Mouse (Mus musculus) midbrain, postnatal 0 days (tissue): ENCODE results near the gene Cdc5l. TPM values are rescaled to one million over a fixed set of nuclear protein-coding genes. Genes with fewer than 3 reads are reported as not detected.
A peak's percentile ranks its signal among the peaks of the same experiment; 100 is the strongest.

Experiments
- ATAC-seq: fragments of 200-750 bp; cut with Nextera tagmentation; 2 replicates; pipeline ENCODE4 v1.8.0; 2017; ENCODE audit warnings: moderate number of reproducible peaks, mild to moderate bottlenecking, moderate TSS enrichment, moderate library complexity; ENCODE audit not compliant: low FRiP score
- DNase-seq: peaks from one replicate; pipeline ENCODE4 v3.0.0-alpha.2; 2015; ENCODE audit warnings: low spot score
- H3K27ac ChIP-seq: fragments of 300-500 bp; sonication (generic); 2 replicates; pipeline ENCODE4 v1.5.1; 2014; ENCODE audit warnings: low read depth, mild to moderate bottlenecking, low read length, mixed read lengths
- H3K27me3 ChIP-seq: fragments of 300-500 bp; sonication (generic); 2 replicates; pipeline ENCODE4 v1.6.1; 2014; ENCODE audit warnings: low read length, control low read depth, mixed read lengths; ENCODE audit not compliant: insufficient read depth
- H3K36me3 ChIP-seq: fragments of 300-500 bp; sonication (generic); 2 replicates; pipeline ENCODE4 v1.6.1; 2014; ENCODE audit warnings: low read length, control low read depth, mixed read lengths; ENCODE audit not compliant: insufficient read depth
- H3K4me1 ChIP-seq: fragments of 300-500 bp; sonication (generic); 2 replicates; pipeline ENCODE4 v1.6.1; 2014; ENCODE audit warnings: mild to moderate bottlenecking, control low read depth, antibody characterized with exemption, low read length, mixed read lengths; ENCODE audit not compliant: insufficient read depth
- H3K4me2 ChIP-seq: fragments of 300-500 bp; sonication (generic); 2 replicates; pipeline ENCODE4 v1.6.1; 2014; ENCODE audit warnings: low read depth, mild to moderate bottlenecking, low read length, mixed read lengths; ENCODE audit not compliant: poor library complexity, severe bottlenecking
- H3K4me3 ChIP-seq: fragments of 300-500 bp; sonication (generic); 2 replicates; pipeline ENCODE4 v1.5.1; 2014; ENCODE audit warnings: low read depth, mild to moderate bottlenecking, low read length, moderate library complexity
- H3K9ac ChIP-seq: fragments of 300-500 bp; sonication (generic); replicated peaks from 2 replicates; pipeline ENCODE4 v1.6.1; 2014; ENCODE audit warnings: mild to moderate bottlenecking, low read length, moderate library complexity, mixed read lengths; ENCODE audit not compliant: poor library complexity, severe bottlenecking
- H3K9me3 ChIP-seq: fragments of 300-500 bp; sonication (generic); 2 replicates; pipeline ENCODE4 v1.6.1; 2016; ENCODE audit warnings: low read length, control low read depth
- CTCF ChIP-seq: IDR thresholded peaks from 2 replicates; pipeline ENCODE4 v1.5.1; 2016; ENCODE audit warnings: antibody characterized with exemption, mild to moderate bottlenecking
- WGBS: fragments of 180-500 bp; shearing (Covaris S2); extraction: QIAGEN DNeasy Blood & Tissue Kit; methylation state at CpG from one replicate; pipeline ENCODE4 v1.1.7; 2014; 5-methylcytosine and 5-hydroxymethylcytosine counted together
- polyA plus RNA-seq: library from polyadenylated mRNA; unstranded; fragments of >200 nt; fragmentation: Nextera tagmentation; extraction: Ambion mirVana; gene quantifications from 2 replicates; pipeline ENCODE4 v1.2.1, GENCODE M21; 2015
- total RNA-seq: library from RNA; depleted of rRNA; stranded (reverse); fragments of >200 nt; gene quantifications from 2 replicates; pipeline ENCODE4 v1.2.3, GENCODE M21; 2014; rRNA removed

Cdc5l gene
- total RNA-seq (36.7 and 47.4 TPM in 2 replicates), polyA plus RNA-seq (54.3 and 57.9 TPM in 2 replicates)

- Histone ChIP-seq H3K4me3 (peak within 1 kb of the TSS; percentile 88), H3K4me1 (peaks cover 2% of the 10 kb centered on the region; the same call in 1 of the 2 replicates), H3K4me2 (peak within 1 kb of the TSS; percentile 84), H3K9ac (peak within 1 kb of the TSS; percentile 76), H3K27me3 (no peaks in the 10 kb centered on the region), H3K9me3 (no peaks in the 10 kb centered on the region), H3K36me3 (no peaks in the 10 kb centered on the region), H3K27ac (peak within 1 kb of the TSS; percentile 92)
- peak; percentile 100 for DNase-seq
- ATAC-seq = peak; percentile 98
- TF ChIP-seq CTCF = peak; percentile 52
- WGBS = under 1% methylated on average over 73 of the region's 73 CpGs
These were observed at the start of gene Cdc5l for GRCm38 (mm10) chr17:45433419-45434261. TSS of gene Cdc5l (minus strand) at chr17:45433737.

DNA sequence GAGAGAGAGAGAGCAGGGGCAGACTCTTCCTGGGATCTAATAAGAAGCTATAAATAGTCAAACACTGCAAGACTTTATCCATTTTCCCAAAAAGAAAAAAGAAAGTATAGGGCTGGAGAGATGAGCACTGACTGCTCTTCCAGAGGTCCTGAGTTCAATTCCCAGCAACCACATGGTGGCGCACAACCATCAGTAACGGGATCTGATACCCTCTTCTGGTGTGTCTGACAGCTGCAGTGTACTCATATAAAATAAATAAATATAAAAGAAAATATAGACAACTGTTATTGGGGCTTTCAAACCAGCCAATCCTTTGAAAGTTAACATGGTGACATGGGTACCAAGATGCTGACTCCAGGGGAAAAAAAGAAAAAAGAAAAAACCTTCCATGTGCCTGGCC lies 46.9 kb upstream of the Cdc5l start:
- DNase-seq (no peak), ATAC-seq (no peak)
- no peaks in the 10 kb centered on the region for H3K4me1 ChIP-seq
- no peak overlapping the region for H3K27ac ChIP-seq
- H3K9ac ChIP-seq = no peak overlapping the region
- H3K9me3 ChIP-seq = no peaks in the 10 kb centered on the region
- WGBS = 33% methylated on average over 2 of the region's 2 CpGs
- no peak overlapping the region for H3K4me2 ChIP-seq
- TF ChIP-seq CTCF = peak; percentile 37; the same call in 1 of the 2 replicates
- no peaks in the 10 kb centered on the region for H3K27me3 ChIP-seq
- H3K4me3 ChIP-seq = no peak overlapping the region
- no peaks in the 10 kb centered on the region for H3K36me3 ChIP-seq

DNA sequence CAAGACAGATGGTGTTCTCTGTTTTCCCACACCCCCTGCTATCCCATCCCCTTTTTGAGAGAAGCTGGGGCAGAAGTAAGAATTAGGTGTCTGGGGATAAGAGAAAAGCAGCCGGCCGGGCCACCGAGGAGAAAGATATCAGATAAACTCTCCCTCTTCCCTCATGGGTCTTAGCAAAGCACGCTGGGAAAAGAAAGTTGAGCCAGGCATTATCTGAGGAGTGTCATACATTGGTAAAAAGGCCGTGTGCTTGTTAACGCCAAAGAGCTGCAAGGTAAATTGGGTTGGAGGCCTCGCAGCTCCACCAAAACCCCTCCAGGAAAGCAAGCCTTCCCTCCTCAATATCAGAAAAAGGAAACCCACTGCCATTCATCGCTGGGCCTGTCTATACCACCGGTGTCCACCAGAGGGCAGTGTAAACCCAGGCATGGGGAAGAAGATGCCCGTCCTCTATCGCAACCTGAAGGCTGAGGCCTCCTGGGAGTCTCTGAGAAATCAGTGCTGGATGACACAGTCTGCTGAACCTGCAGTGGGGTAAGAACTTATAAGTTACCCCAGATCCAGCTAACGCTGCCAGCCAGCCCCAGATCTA lies 44.8 kb upstream of the Cdc5l start:
- H3K9me3 ChIP-seq = no peaks in the 10 kb centered on the region
- no peak overlapping the region for H3K4me2 ChIP-seq
- peak; percentile 99 for TF ChIP-seq CTCF
- no peak overlapping the region for H3K27ac ChIP-seq
- WGBS = 16% methylated on average over 12 of the region's 12 CpGs
- H3K36me3 ChIP-seq = no peaks in the 10 kb centered on the region
- no peak overlapping the region for H3K9ac ChIP-seq
- no peak for ATAC-seq
- H3K27me3 ChIP-seq = no peaks in the 10 kb centered on the region
- DNase-seq = peak; percentile 87
- no peak overlapping the region for H3K4me3 ChIP-seq
- no peaks in the 10 kb centered on the region for H3K4me1 ChIP-seq

GRCm38 (mm10) chr17:45474669-45475465 lies 41.3 kb upstream of the Cdc5l start, which contains the start of gene Spats1:
TSS of gene Spats1 (minus strand) at chr17:45475415.
- Histone ChIP-seq H3K27me3 (no peaks in the 10 kb centered on the region), H3K4me1 (no peaks in the 10 kb centered on the region), H3K9ac (peak within 1 kb of the TSS; percentile 53), H3K36me3 (no peaks in the 10 kb centered on the region), H3K4me3 (peak within 1 kb of the TSS; percentile 35), H3K9me3 (no peaks in the 10 kb centered on the region), H3K4me2 (peak within 1 kb of the TSS; percentile 61), H3K27ac (peak within 1 kb of the TSS; percentile 80)
- DNase-seq = peak; percentile 90
- TF ChIP-seq CTCF = peak; percentile 26; the same call in 1 of the 2 replicates
- ATAC-seq = peak; percentile 91
- 3% methylated on average over 30 of the region's 30 CpGs for WGBS

DNA sequence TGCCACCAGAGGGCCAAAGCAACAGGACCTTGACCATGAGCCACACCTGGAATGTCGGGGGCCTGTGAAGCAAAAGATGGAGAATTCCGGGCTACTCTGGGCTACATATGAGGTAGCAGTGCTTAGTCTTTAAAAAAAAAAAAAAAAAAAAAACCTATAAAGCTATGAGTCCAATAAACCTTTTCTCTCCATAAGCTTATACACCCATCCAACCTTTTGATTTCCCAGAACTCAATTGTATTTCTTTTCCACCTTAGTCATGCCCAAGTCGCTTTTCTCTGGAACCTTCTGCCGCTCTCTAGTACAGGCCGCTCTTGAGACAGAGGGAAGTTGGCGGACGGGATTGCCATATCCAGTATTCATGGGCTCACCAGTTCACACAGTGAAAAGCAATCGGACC lies 40.6 kb upstream of the Cdc5l start:
- peak; percentile 51 for ATAC-seq
- H3K36me3 ChIP-seq = no peaks in the 10 kb centered on the region
- H3K27ac ChIP-seq = peak overlapping the region; percentile 80
- peak overlapping the region; percentile 35 for H3K4me3 ChIP-seq
- peak overlapping the region; percentile 53 for H3K9ac ChIP-seq
- DNase-seq = no peak
- no peaks in the 10 kb centered on the region for H3K4me1 ChIP-seq
- no peaks in the 10 kb centered on the region for H3K9me3 ChIP-seq
- 67% methylated on average over 8 of the region's 8 CpGs for WGBS
- H3K4me2 ChIP-seq = peak overlapping the region; percentile 61
- H3K27me3 ChIP-seq = no peaks in the 10 kb centered on the region
- 0 out of 2 replicates have a peak, but pooled peaks have one; percentile 3 for TF ChIP-seq CTCF
